Mouse (Mus musculus) thymus, adult 2 months (tissue): Measurements from ENCODE around the gene Ccdc58. TPM values are rescaled to one million over a fixed set of nuclear protein-coding genes. Genes with fewer than 3 reads are reported as not detected.

Source experiments
- DNase-seq: peaks from one replicate; pipeline ENCODE4 v3.0.0; 2021
- H3K27ac ChIP-seq: fragments of 200-500 bp; 2 replicates; pipeline ENCODE4 v1.5.1; 2012; ENCODE audit warnings: low read length, control low read depth; ENCODE audit not compliant: control insufficient read depth, insufficient read depth
- H3K27me3 ChIP-seq: fragments of 200-500 bp; 2 replicates; pipeline ENCODE4 v1.6.1; 2012; ENCODE audit warnings: mild to moderate bottlenecking, low read length, moderate library complexity, mixed read lengths; ENCODE audit not compliant: control insufficient read depth, insufficient read depth
- H3K36me3 ChIP-seq: fragments of 200-500 bp; 2 replicates; pipeline ENCODE4 v1.6.1; 2012; ENCODE audit warnings: mild to moderate bottlenecking, low read length, moderate library complexity; ENCODE audit not compliant: control insufficient read depth, insufficient read depth
- H3K4me1 ChIP-seq: fragments of 200-500 bp; replicated peaks from 2 replicates; pipeline ENCODE4 v1.6.1; 2012; ENCODE audit warnings: low read length; ENCODE audit not compliant: control insufficient read depth, insufficient read depth
- H3K4me3 ChIP-seq: fragments of 200-500 bp; 2 replicates; pipeline ENCODE4 v1.5.1; 2012; ENCODE audit warnings: mild to moderate bottlenecking, low read length, control low read depth, moderate library complexity; ENCODE audit not compliant: control insufficient read depth, insufficient read depth
- CTCF ChIP-seq: fragments of 200-500 bp; IDR thresholded peaks from 2 replicates; pipeline ENCODE4 v1.5.1; 2012; ENCODE audit warnings: mild to moderate bottlenecking, control low read depth, low read length, moderate library complexity, borderline replicate concordance; ENCODE audit not compliant: control insufficient read depth, poor library complexity, insufficient read depth; ENCODE audit errors: extremely low read depth
- POLR2A ChIP-seq: fragments of 200-500 bp; IDR thresholded peaks from 2 replicates; pipeline ENCODE4 v1.6.1; 2012; ENCODE audit warnings: mild to moderate bottlenecking, low read length, control low read depth, moderate library complexity; ENCODE audit not compliant: control insufficient read depth, poor library complexity, insufficient read depth; ENCODE audit errors: extremely low read depth
- WGBS: fragments of 180-500 bp; shearing (Covaris S2); methylation state at CpG from one replicate; pipeline ENCODE4 v1.1.7; 2018; 5-methylcytosine and 5-hydroxymethylcytosine counted together
- polyA plus RNA-seq: library from polyadenylated mRNA; depleted of rRNA; stranded (reverse); fragments of >200 nt; gene quantifications from 2 replicates; pipeline ENCODE4 v1.2.3, GENCODE M21; 2012; rRNA removed

Gene Ccdc58
- polyA plus RNA-seq, 1 experiment: 7.6 TPM

- no peaks in the 10 kb centered on the region for H3K36me3 ChIP-seq
- TF ChIP-seq CTCF (no peak), POLR2A (no peak)
- H3K4me1 ChIP-seq: no peaks in the 10 kb centered on the region
- no peaks in the 10 kb centered on the region for H3K27me3 ChIP-seq
- WGBS: 89% methylated on average over 7 of the region's 7 CpGs
- H3K4me3 ChIP-seq: no peak overlapping the region
- H3K27ac ChIP-seq: no peak overlapping the region
- no peak for DNase-seq
These were observed 56.6 kb downstream of the Ccdc58 start for GRCm38 (mm10) chr16:36128092-36128491.

GRCm38 (mm10) chr16:36131141-36131540 is 59.7 kb downstream of the Ccdc58 start, which contains the start of gene Csta1:
Gene Csta1 (minus strand): TSS chr16:36131241.
- DNase-seq: no peak
- 64% methylated on average over 1 of the region's 1 CpGs for WGBS
- TF ChIP-seq POLR2A (no peak), CTCF (no peak)
- Histone ChIP-seq H3K4me1 (no peaks in the 10 kb centered on the region), H3K36me3 (no peaks in the 10 kb centered on the region), H3K27ac (no peak within 1 kb of the TSS), H3K27me3 (no peaks in the 10 kb centered on the region), H3K4me3 (no peak within 1 kb of the TSS)

DNA sequence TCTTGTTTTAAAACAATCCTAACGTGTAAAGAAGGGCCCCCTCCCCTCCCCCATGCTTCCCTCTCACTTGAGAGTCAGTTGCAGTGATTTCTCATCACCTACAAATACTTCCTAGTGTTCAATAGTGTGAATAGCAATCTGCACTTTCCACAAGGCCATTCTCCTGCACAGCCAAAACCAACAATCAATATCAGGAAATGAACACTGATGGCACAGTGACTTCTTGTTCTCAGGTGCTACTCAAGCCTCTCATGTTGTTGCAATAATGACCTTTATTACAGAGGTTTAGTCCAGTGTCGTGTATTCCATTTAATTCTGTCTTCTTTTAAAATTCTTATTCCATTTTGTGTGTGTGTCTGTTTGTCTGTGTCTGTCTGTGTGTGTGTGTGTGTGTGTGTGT is 66.7 kb downstream of the Ccdc58 start:
- no peaks in the 10 kb centered on the region for H3K4me1 ChIP-seq
- 79% methylated on average over 2 of the region's 2 CpGs for WGBS
- H3K4me3 ChIP-seq: no peak overlapping the region
- H3K27ac ChIP-seq: no peak overlapping the region
- H3K36me3 ChIP-seq: no peaks in the 10 kb centered on the region
- no peaks in the 10 kb centered on the region for H3K27me3 ChIP-seq
- no peak for DNase-seq
- no peak for TF ChIP-seq POLR2A

Other genes with a start within 250 kb of the Ccdc58 start
- 9.3 and 10.5 TPM in 2 replicates for gene Parp14, start 200.1 kb upstream of the Ccdc58 start, polyA plus RNA-seq
- 13.5 and 14.8 TPM in 2 replicates for gene Parp9, start 133.2 kb upstream of the Ccdc58 start, polyA plus RNA-seq
- 20.6 and 20.9 TPM in 2 replicates for gene Dtx3l, start 132.5 kb upstream of the Ccdc58 start, polyA plus RNA-seq
- 9.4 and 10.3 TPM in 2 replicates for gene Kpna1, start 92.9 kb upstream of the Ccdc58 start, polyA plus RNA-seq
- gene Wdr5b, start 30.5 kb upstream of the Ccdc58 start, polyA plus RNA-seq: 3.2 and 3.6 TPM in 2 replicates
- gene Fam162a, start 91 bp upstream of the Ccdc58 start, polyA plus RNA-seq: 25.3 and 34.7 TPM in 2 replicates
- not detected in 2 replicates for gene Csta1, start 59.6 kb downstream of the Ccdc58 start, polyA plus RNA-seq
- gene Stfa2l1, start 85.1 kb downstream of the Ccdc58 start, polyA plus RNA-seq: not detected in 2 replicates
- not detected in 2 replicates for gene Gm5483, start 112.5 kb downstream of the Ccdc58 start, polyA plus RNA-seq
- gene Gm5416, start 138.7 kb downstream of the Ccdc58 start, polyA plus RNA-seq: not detected in 2 replicates
- 0.31 TPM in 1 of 2 replicates, not detected in the other for gene 2010005H15Rik, start 149.8 kb downstream of the Ccdc58 start, polyA plus RNA-seq
- not detected in 2 replicates for gene Stfa1, start 205.3 kb downstream of the Ccdc58 start, polyA plus RNA-seq